Mouse (Mus musculus) frontal cortex, postnatal 36 days (tissue): ENCODE results near the gene Ccdc160.

Source experiments
- DNase-seq, 2 experiments: peaks; one replicate each; pipeline ENCODE4 v3.0.0; 2022; ENCODE audit warnings: low spot score in 2 of 2

The Ccdc160 gene

GRCm38 (mm10) chrX:52790980-52791593, at the start of gene Ccdc160:
Gene Ccdc160 (plus strand): TSS chrX:52791200.
- peak; percentile 35 to 64 for DNase-seq

GRCm38 (mm10) chrX:52743781-52744180, 47.2 kb upstream of the Ccdc160 start:
- DNase-seq, result no peak

GRCm38 (mm10) chrX:52744201-52745051, 46.6 kb upstream of the Ccdc160 start:
- DNase-seq, result peak in 1 of 2 experiments; percentile 3

GRCm38 (mm10) chrX:52745462-52745861, 45.5 kb upstream of the Ccdc160 start:
- DNase-seq, result peak in 1 of 2 experiments; percentile 17

GRCm38 (mm10) chrX:52745917-52746316, 45.1 kb upstream of the Ccdc160 start:
- DNase-seq, result no peak

GRCm38 (mm10) chrX:52746849-52747248, 44.2 kb upstream of the Ccdc160 start:
- no peak for DNase-seq

GRCm38 (mm10) chrX:52753491-52754085, 37.4 kb upstream of the Ccdc160 start:
- DNase-seq, result no peak

GRCm38 (mm10) chrX:52757164-52757563, 33.8 kb upstream of the Ccdc160 start:
- DNase-seq, result no peak

- DNase-seq, result no peak
These were observed 31.8 kb upstream of the Ccdc160 start for GRCm38 (mm10) chrX:52759232-52759631.

- no peak for DNase-seq
These were observed 30.6 kb upstream of the Ccdc160 start for GRCm38 (mm10) chrX:52760191-52760945.

GRCm38 (mm10) chrX:52762221-52762620, 28.8 kb upstream of the Ccdc160 start:
- DNase-seq, result no peak

GRCm38 (mm10) chrX:52775973-52776372, 15.0 kb upstream of the Ccdc160 start:
- peak in 1 of 2 experiments; percentile 4 for DNase-seq

GRCm38 (mm10) chrX:52777671-52778070, 13.3 kb upstream of the Ccdc160 start:
- no peak for DNase-seq

- no peak for DNase-seq
These were observed 7.1 kb upstream of the Ccdc160 start for GRCm38 (mm10) chrX:52783898-52784297.

- DNase-seq, result no peak
These were observed 1.1 kb downstream of the Ccdc160 start for GRCm38 (mm10) chrX:52791944-52792719.

GRCm38 (mm10) chrX:52792861-52793260, 1.9 kb downstream of the Ccdc160 start:
- no peak for DNase-seq

GRCm38 (mm10) chrX:52795816-52796215, 4.8 kb downstream of the Ccdc160 start:
- no peak for DNase-seq

GRCm38 (mm10) chrX:52797031-52797625, 6.1 kb downstream of the Ccdc160 start:
- DNase-seq, result no peak

- no peak for DNase-seq
These were observed 7.3 kb downstream of the Ccdc160 start for GRCm38 (mm10) chrX:52798255-52798654.

- DNase-seq, result no peak
These were observed 8.6 kb downstream of the Ccdc160 start for GRCm38 (mm10) chrX:52799566-52799965.

- no peak for DNase-seq
These were observed 28.3 kb downstream of the Ccdc160 start for GRCm38 (mm10) chrX:52819338-52819737.
